Mouse (Mus musculus) ovary, postnatal 36 days (tissue): ENCODE measurements at regions not wholly inside any gene's neighbourhood (a gene's known extent, or its start where the extent isn't known, plus 50 kb on each side); places are given as distances from the start of the nearest gene placed in this dataset.

ENCODE experiments used
- DNase-seq: peaks from one replicate; pipeline ENCODE4 v3.0.0; 2022; ENCODE audit warnings: low spot score, mixed read lengths

- DNase-seq = no peak
These were observed 93.3 kb downstream of the Zfp281 start for GRCm38 (mm10) chr1:136717830-136718517.

GRCm38 (mm10) chr1:136723839-136724443 lies 99.2 kb downstream of the Zfp281 start:
- no peak for DNase-seq

GRCm38 (mm10) chr1:136725242-136725641 lies 100.5 kb downstream of the Zfp281 start:
- DNase-seq = no peak

- DNase-seq = no peak
These were observed 101.6 kb downstream of the Zfp281 start for GRCm38 (mm10) chr1:136726145-136726935.

- no peak for DNase-seq
These were observed 103.3 kb downstream of the Zfp281 start for GRCm38 (mm10) chr1:136727868-136728631.

- DNase-seq = no peak
These were observed 103.9 kb downstream of the Zfp281 start for GRCm38 (mm10) chr1:136728632-136728944.

GRCm38 (mm10) chr1:136730638-136731037 lies 105.9 kb downstream of the Zfp281 start:
- no peak for DNase-seq

GRCm38 (mm10) chr1:136738030-136738429 lies 113.3 kb downstream of the Zfp281 start:
- DNase-seq = no peak

- DNase-seq = peak; percentile 27
These were observed 114.8 kb downstream of the Zfp281 start for GRCm38 (mm10) chr1:136739486-136739885.

- DNase-seq = no peak
These were observed 116.4 kb downstream of the Zfp281 start for GRCm38 (mm10) chr1:136741061-136741460.

- peak; percentile 21 for DNase-seq
These were observed 124.5 kb downstream of the Zfp281 start for GRCm38 (mm10) chr1:136749188-136749587.

- no peak for DNase-seq
These were observed 126.9 kb downstream of the Zfp281 start for GRCm38 (mm10) chr1:136751464-136752191.

GRCm38 (mm10) chr1:136754286-136754685 lies 129.6 kb downstream of the Zfp281 start:
- DNase-seq = no peak

GRCm38 (mm10) chr1:136758730-136759129 lies 134.0 kb downstream of the Zfp281 start:
- no peak for DNase-seq

- no peak for DNase-seq
These were observed 134.5 kb downstream of the Zfp281 start for GRCm38 (mm10) chr1:136759164-136759563.

- DNase-seq = no peak
These were observed 136.8 kb downstream of the Zfp281 start for GRCm38 (mm10) chr1:136761467-136761866.

- DNase-seq = peak; percentile 18
These were observed 144.3 kb downstream of the Zfp281 start for GRCm38 (mm10) chr1:136768969-136769401.

- no peak for DNase-seq
These were observed 149.0 kb downstream of the Zfp281 start for GRCm38 (mm10) chr1:136773743-136774142.

GRCm38 (mm10) chr1:136776211-136776610 lies 151.5 kb downstream of the Zfp281 start:
- no peak for DNase-seq

- no peak for DNase-seq
These were observed 152.7 kb downstream of the Zfp281 start for GRCm38 (mm10) chr1:136777263-136777980.

GRCm38 (mm10) chr1:136779384-136779783 lies 154.7 kb downstream of the Zfp281 start:
- no peak for DNase-seq
